Mouse (Mus musculus) cerebellum, postnatal 10 days (tissue): ENCODE results near the gene Tiam1.

Source experiments
- DNase-seq, 2 experiments: peaks; one replicate each; pipeline ENCODE4 v3.0.0; 2021; ENCODE audit warnings: mixed read lengths in 2 of 2

The Tiam1 gene

GRCm38 (mm10) chr16:90143760-90144516 lies at the start of gene Tiam1:
Gene Tiam1, minus strand, starts transcription at chr16:90143769.
- DNase-seq: peak; percentile 99 to 100

- no peak for DNase-seq
These were observed 47.7 kb upstream of the Tiam1 start for GRCm38 (mm10) chr16:90191289-90191688.

- DNase-seq: peak in 1 of 2 experiments; percentile 31
These were observed 43.9 kb upstream of the Tiam1 start for GRCm38 (mm10) chr16:90187453-90187852.

DNA sequence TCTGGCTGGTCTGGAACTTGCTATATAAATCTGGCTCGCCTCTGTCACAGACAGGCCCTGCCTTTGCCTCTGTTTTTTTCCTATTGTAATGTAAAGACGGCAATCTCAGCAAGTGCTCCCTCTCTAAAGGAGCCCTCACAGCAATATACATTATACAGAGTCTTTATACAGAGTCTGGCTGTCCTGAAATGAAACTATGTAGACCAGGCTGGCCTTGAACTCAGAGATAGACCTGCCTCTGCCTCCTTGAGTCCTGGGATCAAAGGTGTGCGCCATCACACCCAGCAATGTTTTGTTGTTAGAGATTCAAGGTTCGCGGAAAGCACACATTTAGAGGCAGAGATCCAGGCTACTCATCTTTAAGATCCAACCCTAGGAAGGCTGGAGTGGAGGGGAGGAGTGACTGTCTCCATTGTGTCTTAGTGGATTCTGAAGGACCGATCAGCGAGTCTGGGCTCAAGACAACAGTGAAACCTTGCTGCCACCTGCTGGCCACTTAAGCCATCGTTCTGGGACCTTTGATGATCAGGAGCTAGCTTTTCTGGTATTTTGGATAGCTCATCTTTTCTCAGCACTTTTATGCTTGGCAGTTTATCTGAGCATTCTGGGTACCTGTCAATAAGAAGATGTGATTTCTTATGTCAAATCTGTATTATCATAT lies 42.5 kb upstream of the Tiam1 start:
- DNase-seq: peak; percentile 90 to 92

- DNase-seq: no peak
These were observed 40.6 kb upstream of the Tiam1 start for GRCm38 (mm10) chr16:90184135-90184534.

DNA sequence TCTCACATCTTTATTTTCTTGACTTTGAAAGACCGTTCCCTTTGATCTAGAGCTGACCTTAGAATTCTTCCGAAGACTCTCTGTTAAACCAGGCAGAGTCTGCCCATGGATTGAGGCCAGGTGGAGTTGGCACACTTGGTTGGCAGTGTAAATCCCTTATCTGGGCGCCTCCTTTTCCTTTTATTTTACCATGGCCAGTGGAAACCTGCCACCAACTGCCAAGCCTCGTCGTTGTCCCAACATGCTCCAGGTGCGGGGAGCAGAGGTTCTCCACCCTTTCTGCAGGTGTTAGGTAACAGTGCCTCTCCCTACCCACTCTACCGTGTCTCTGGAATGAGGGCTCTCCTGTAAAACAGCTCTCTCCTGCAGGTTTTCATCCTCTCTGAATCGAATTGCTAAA lies 38.1 kb upstream of the Tiam1 start:
- peak; percentile 70 to 71 for DNase-seq

DNA sequence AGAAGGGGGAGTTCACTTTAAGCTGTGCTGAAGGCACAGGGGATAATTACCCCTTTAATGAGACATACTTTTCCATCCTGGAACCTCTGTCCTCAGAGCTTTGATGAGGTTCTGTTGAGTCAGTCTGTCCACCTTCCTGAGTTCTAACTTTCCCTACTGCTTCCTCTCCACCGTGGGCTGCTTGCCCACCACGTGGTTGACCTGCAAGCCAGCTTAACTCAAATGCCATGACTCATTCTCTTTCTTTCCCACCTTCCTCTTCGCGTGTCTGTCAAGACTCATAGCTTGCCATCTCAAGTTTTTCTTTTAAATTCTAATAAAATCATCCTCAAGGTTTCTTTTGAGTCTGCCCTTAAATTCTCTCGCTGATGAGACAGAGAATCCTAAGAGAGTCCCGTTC lies 37.4 kb upstream of the Tiam1 start:
- DNase-seq: no peak

DNA sequence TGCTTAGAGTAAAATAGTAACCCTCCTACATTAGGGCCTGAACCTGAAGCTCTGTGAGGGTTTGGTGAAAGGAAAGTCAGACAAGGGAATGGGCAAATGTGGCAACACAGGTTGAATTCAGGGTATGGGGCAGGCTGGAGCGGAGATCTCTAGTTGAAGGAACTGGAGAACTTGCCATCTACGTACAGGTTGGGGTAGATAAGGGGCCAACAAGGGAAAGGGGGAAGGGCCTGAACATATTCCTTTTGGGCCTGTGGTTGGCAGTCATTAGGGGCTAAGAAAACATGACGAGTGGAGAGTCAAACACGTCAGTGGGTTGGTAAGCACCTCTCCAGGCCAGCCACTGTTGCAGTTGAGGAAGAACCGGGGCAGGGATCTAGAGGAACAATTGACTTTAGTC lies 36.3 kb upstream of the Tiam1 start:
- DNase-seq: no peak

DNA sequence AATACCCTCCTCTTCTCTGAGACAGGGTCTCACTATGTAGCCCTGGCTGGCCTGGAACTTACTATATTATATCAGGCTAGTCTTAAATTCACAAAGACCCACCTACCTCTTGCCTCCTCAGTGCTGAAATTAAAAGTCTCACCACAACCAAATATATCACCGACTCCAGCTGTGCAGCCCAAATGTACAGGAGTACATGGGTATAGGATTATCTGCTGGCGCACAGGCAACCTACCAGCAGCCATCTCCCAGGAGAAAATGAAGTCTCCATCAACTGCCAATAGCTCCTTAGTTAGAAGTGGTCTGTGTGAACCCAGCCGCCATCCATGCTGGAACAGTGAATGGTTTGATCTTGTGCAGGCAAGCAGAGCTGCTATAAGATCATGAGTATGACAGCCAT lies 34.8 kb upstream of the Tiam1 start:
- DNase-seq: no peak

DNA sequence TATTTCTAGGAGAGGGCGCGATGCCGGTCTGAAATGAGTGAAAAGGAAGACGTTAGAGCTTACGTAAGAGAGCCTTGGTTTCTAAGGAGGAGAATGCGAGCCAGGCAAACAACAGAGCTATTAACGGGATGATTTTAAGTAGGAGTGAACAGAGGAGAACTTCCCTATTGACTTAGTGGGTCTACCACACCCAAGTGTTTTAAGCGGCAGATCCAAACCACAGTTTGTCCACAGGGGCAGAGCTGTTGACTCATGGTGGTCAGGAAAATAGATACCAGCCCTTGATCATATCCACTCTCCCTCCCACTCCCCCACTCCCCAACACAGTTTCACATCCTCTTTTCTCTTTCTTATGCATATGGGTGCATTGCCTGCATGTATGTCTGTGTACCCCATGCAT lies 33.9 kb upstream of the Tiam1 start:
- DNase-seq: no peak

DNA sequence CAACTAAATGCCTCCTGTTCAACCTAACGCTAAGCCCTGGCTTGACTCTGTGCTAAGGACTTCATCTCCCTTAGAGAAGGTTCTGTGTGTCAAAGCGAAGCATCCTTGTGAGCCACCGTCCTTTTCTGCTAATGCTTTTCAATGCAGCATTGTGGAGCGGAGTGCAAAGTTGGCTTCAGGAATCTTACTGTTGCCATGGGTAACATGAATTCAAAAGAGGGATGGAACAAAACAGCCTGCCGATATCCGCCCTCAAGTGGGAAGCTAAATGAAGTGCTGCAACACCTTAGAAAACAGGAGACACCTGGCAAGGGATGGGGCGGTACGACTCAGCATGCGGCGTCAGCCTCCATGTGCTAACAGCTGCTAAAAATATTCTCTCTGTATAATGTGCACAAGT lies 32.9 kb upstream of the Tiam1 start:
- DNase-seq: no peak

GRCm38 (mm10) chr16:90171416-90171815 lies 27.8 kb upstream of the Tiam1 start:
- DNase-seq: no peak

DNA sequence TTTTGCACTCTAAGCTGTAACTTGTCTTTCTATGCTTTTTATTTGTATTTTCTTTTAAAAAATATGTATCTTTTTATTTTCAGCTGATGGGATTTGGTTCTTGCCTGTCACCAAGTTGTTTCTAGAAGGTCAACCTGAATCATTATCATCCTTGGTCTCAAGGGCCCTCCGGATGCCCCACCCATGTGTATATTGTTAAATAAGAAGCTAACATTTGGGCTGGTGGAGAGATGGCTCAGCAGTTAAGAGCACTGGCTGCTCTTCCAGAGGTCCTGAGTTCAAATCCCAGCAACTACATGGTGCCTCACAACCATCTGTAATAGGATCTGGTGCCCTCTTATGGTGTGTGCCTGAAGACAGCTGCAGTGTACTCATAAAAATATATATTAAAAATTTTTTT lies 27.1 kb upstream of the Tiam1 start:
- no peak for DNase-seq

DNA sequence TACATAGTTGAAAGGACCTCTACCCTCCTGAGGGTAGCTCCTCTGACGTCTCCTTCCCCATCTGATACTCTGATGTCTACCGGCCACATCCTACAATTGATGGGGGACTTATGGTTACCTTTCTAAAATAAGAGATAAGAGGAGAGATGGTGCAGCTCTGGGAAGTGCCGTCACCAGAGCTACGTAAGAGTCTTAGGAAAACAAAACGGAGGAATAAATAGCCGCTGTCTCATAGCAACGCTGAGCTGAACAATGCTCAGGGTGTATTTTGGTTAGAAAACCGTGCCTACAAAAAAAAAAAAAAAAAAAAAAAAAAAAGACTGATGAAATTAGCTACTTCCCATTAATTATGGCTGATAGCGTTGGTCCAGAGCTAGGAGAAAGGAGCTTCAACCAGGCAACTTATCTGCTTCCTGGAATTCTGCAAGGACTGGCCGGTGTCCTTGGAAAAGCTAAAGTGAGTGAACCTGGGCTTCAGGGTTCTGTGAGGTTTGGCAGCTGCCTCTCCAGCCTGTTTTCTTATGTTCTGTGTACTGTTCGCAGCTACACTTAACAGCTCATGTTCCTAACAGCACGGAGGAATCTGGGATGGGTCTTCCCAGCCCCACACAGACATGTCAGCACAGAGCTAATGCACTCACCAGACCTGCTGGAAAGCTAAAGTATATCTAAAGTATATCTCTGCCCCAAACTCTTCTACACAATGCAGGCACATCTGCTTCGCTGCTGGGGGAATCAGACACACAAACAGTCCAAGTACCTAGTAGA lies 26.5 kb upstream of the Tiam1 start:
- DNase-seq: no peak

DNA sequence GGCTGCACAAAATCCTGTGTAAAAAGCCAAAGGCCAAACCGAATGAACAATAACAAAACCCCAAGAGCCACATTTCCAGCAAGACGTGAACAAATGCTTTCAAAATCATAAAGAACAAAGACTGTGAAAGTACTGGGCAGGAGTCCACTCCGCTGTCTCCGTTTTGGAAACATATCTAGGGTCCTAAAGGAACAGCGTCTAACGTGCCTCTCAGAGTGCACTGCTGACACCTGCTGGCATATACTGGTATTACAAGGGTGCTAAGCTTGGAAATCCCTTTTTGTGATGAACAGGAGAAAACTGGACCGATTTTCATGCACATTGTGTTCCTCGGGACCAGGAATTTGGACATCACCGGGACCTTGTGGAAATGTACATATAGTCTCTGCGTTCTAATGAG lies 24.1 kb upstream of the Tiam1 start:
- DNase-seq: peak; percentile 91 to 95

- DNase-seq: no peak
These were observed 21.9 kb upstream of the Tiam1 start for GRCm38 (mm10) chr16:90165435-90165834.

DNA sequence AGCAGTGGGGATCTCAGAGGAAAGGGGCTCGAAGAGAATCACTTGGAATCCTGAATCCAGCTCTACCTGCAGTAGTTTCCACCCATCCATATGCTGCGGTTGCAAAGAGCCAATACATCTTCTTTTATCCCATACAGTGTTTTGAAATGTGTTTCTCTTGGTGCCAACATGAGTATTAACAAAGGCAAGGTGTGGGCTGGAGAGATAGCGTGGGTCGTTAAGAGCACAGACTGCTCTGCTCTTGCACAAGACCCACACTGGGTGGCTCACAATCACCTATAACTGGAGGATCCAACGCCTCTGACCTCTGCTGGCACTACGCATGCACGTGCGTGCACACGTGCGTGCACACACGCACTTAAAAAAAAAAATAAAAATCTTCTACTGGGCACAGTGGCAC lies 21.4 kb upstream of the Tiam1 start:
- no peak for DNase-seq

DNA sequence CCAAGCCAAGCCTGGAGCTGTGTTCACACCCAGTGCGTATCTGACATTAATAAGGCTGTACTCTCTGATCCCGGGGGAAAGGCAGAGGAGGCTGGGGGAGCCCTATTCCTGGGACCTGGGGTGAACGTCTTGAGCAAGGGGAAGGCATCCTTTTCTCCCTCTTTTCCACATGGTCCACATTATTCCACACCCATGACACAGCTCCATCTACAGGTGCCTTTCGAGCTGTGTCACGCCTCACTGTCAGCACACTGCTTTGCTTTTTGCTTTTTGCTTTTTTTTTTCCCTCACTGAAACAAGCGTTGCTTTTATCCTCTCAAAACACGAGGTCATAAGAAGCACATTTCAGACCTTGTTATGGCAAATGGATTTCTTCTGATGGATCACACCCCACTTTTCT lies 11.5 kb upstream of the Tiam1 start:
- DNase-seq: no peak

- no peak for DNase-seq
These were observed 7.3 kb upstream of the Tiam1 start for GRCm38 (mm10) chr16:90150820-90151219.

GRCm38 (mm10) chr16:90150126-90150525 lies 6.6 kb upstream of the Tiam1 start:
- DNase-seq: peak in 1 of 2 experiments; percentile 28

DNA sequence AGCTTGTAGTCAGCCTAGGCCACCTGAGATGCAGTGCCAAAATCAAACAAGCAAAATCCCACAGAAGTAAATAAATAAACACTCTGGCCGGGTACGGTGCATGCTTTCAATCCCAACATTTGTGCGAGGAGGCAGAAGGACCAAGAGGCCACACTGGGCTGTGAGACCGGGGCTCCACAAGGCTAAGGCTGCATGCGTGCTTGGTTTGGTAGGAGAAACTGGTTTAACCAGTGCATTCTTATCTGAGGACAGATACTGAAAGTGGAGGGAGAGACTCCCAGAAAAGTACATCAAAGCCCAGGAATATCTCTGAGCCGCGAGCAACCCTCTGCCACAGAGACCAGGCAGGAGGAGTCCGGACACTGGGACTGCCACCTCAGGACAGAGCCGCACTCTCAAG lies 5.8 kb upstream of the Tiam1 start:
- DNase-seq: no peak

DNA sequence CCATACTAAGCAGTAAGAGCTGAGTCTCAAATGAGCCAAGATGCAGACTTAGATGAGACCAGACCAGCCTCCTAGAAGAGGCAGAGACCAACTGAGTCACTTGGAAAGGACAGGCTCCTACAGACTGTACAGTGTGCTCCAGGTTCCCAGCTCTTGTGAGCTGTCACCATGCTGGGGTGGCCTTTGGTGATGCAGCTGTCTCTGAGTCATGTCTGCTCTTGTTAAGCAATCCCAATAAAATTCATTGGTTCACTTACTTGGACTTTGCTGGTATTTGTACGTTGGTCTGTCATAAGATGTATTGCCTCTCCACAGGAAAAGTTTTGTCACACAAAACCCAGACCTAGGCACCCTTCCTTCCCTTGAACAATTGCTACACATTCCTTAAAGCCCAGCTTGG lies 1.7 kb upstream of the Tiam1 start:
- no peak for DNase-seq

DNA sequence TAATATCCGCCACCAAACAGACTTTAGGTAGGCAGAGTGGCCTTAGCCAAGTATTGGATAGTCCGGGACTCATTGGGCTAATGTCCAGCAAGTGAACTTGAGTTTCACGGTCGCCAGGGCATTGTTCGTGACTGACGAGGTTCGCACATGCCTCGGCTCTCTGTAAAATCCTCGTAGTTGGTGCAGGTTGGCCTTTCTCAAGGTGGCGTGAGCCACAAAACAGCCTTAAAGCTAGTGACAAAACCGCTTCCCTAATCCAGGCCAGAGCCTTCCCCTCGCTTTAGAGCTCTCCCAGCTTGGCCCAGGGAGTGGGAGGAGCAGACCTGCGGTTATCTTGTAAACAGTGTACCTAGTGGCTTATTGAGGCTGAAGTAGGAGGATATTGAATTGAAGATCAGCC lies 972 bp upstream of the Tiam1 start:
- DNase-seq: no peak

DNA sequence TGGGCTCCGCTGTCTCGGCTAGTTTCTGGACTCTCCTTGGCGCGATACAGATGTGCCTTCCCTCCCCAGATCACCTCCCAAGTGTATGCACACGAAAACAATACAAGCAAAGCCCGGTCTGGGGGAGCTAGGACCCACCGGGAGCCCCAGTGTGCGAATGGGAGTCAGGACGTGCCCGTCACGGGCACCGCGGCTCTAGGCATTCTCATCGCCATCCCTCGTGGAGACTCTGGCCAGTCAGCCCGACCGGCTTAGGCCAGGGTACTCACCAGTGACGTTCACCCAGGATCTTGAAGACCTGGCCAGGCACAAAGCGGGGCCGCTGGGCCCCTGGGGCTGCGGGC lies 181 bp downstream of the Tiam1 start:
- no peak for DNase-seq
